Mouse (Mus musculus) ovary, postnatal 36 days (tissue): ENCODE measurements at regions not wholly inside any gene's neighbourhood (a gene's known extent, or its start where the extent isn't known, plus 50 kb on each side); places are given as distances from the start of the nearest gene placed in this dataset.
"Not testable (repeated sequence)": the region's sequence is repeated elsewhere in the genome, so short reads cannot be mapped to it uniquely, and the experiment has no call there.

ENCODE experiments used
- DNase-seq: peaks from one replicate; pipeline ENCODE4 v3.0.0; 2022; ENCODE audit warnings: low spot score, mixed read lengths

- no peak for DNase-seq
Measured at GRCm38 (mm10) chr15:93189266-93189855, 85.6 kb downstream of the Gxylt1 start.

DNA sequence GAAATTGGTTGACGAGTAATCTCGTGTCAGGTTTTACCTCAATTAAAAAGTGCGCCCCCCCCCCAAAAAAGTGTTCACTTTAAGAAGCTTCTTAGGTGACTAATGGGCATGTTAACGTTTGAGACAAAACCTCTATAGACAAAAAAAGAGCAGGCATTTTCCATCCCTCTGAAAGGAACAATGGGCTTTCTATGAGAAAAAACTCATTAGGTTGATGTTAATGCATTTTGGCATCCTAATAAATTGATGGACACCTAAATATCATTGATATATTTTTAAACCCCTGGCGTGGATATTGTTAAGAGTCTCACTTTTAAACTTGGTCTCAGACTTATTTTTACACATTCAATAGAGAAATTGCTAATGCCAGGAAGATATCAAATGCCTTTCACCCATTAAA is 98.8 kb downstream of the Gxylt1 start:
- DNase-seq, result no peak

DNA sequence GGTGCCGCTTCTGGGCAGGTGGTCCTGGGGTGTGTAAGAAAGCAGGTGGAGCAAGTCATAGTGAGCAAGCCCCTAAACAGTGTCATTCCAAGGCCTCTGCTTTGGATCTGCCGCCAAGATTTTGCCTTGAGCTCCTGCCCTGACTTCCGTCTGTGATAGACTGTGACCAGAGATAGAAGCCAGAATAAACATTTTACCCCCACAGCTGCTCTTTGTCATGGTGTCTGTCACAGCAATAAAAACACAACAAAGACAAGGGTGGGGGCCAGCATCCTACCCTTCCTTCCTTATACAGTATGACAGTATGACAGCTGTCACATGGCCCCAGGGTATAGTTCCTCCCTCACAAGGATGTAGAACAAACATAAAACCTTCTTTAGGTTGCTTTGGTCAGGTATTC is 106.2 kb downstream of the Gxylt1 start:
- DNase-seq, result no peak

GRCm38 (mm10) chr15:93167451-93167850 is 107.5 kb downstream of the Gxylt1 start:
- DNase-seq, result no peak

DNA sequence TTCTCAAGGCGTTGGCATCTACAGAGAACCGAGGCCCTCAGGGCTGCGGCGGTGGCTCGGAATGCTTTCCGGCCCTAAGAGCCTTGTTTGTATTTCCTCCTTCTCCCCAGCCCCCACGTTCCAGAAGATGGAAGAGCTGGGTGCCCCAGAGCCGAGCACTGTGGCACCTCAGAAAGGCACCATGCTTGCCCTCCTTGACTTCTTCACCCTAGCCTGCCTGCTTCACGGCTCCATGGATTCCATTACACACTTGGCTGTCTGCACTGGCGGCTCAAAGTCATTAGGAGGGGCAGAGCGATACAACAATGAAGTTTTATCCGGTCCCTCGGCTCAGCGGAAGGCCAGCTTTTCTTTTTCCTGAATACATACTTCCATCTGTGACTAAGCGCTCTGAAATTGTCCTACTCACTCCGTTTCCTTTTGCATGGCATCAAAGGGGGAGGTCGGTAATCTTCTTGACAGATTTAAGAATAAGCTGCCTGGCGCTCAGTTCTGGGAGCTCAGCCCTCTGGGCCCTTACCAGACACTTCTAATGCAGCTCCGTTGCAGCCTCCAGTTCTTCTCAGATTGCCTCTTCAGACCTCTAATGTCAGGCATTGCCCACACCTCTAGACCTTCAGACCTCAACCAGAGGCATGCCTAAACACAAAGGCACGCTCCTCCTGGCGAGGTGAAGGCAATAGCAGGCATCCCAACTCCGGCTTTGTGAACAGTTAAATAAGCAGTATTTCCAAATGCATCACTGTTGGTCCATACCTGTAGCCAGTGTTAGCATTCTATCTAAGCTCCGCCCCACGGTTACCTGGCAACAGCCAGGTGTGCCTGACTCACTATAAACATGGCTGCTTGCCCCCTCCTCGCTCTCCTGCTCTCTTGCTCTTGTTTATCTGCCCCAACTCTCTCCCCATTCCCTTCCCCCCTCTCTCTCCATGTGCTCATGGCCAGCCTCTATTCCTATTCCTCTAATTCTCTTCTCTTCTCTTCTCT is 112.8 kb downstream of the Gxylt1 start:
- no peak for DNase-seq

DNA sequence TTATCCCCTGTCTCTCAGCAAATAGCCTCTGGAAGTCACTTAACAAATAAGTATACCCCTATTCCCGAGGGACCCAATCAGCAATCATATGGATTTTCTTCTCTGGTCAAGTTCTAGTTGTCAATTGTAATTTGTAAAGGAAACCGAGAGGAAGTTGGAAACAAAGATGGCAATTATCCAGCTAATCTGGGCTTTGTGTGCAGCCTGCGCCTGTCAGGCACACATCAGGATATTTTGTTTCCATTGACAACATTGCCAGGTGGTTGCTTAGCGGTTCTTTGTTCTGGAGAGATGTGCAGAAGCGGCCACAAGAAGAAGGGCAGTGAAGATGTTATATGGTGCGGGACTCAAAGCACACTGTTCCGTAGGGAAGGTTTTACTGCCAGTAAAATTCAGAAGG is 113.7 kb downstream of the Gxylt1 start:
- DNase-seq, result no peak

GRCm38 (mm10) chr15:93155756-93156155 is 119.2 kb downstream of the Gxylt1 start:
- DNase-seq, result peak; percentile 11

- no peak for DNase-seq
Measured at GRCm38 (mm10) chr15:93154022-93154421, 121.0 kb downstream of the Gxylt1 start.

DNA sequence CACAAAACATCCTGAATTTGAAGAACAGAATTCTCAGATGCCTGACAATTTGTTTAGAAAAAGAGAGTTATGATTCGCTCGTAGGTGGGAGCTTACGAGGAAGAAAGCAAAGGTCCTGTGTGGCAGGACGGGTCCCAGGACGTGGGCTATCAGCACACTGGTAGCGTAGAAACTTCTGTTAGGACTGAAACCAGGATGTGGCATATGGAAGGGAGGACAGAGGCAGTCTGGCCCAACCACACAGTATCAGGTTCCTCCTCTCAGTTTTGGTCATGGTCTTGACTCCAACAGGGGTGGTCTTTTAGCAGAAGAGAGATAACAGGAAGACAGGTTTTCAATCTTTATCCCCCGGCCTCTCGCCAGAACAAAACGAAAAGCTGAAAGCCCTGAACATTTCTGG is 130.1 kb downstream of the Gxylt1 start:
- DNase-seq, result no peak

DNA sequence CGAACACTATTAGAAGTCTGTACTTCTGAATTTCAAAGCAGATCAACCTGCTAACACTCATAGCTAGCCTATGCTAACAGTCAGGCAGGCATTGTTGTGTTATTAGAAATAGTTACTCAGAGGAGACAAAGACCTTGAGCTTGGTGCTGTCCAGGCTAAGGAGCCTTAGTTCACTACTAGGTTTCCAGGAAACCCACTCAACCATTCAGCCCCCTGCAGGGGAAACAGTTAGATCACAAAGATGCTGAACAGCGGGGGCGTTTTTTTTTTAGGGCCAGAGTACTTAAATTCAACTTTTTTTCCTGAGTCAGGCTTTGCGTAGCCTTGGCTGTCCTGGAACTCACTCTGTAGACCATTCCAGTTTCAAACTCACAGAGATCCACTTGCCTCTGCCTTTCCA is 130.7 kb downstream of the Gxylt1 start:
- DNase-seq, result no peak

DNA sequence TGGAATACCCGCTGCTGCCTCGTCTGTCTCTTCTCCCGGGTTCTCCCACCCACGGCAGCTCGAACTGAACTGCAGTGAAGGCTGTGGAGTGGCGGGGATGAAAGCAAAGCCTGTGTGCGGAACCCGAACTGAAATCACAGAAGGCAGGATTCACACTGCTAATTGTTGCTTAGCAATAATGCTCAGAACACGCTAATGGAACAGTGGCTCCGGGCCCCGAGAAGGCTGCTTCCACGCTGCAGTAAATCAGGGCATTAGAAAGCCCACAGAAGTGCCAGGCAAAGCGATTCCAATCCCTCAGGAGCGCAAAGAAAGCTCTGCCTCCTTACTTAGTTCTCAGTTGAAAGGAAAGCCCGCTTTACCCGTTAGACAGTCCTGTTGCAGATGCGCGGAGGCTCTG is 141.6 kb downstream of the Gxylt1 start:
- DNase-seq, result no peak

- no peak for DNase-seq
Measured at GRCm38 (mm10) chr15:93131056-93131455, 143.9 kb downstream of the Gxylt1 start.

- no peak for DNase-seq
Measured at GRCm38 (mm10) chr15:93125261-93125660, 149.7 kb downstream of the Gxylt1 start.

GRCm38 (mm10) chr15:93121156-93121555 is 153.8 kb downstream of the Gxylt1 start:
- DNase-seq, result no peak

DNA sequence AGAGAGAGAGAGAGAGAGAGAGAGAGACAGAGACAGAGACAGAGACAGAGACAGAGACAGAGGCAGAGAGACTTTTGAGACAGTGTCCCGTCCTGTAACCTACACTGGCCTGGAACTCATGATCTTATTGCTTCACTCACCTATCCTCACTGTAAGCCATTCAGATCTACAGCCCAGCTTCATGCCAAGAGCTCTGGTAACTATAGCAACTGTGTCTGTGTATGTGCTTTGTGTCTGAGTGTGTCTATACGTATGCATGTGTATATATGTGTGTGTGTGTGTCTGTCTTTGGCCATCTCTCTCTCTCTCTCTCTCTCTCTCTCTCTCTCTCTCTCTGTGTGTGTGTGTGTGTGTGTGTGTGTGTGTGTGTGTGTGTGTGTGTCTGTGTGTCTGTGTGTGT is 157.2 kb downstream of the Gxylt1 start:
- DNase-seq, result not testable (repeated sequence)

GRCm38 (mm10) chr15:93115674-93116102 is 159.3 kb downstream of the Gxylt1 start:
- peak; percentile 5 for DNase-seq

DNA sequence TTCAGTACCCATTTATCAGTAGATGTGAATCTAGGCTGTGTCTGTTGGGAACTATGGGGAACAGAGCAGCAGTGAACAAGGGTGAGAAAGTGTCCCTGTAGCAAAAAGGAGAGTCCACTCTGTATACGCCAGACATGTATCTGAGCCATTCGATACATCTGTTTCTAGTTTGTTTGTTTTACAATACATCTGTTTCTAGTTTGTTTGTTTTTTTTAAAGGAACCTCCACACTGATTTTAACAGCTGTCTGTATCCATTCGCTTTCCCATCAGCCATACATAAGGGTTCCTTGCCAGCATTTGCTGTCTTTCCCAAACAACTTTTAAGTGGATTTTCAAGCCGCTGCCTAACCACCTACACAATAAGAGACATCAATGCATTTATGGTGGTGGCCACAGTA is 170.0 kb downstream of the Gxylt1 start:
- no peak for DNase-seq

DNA sequence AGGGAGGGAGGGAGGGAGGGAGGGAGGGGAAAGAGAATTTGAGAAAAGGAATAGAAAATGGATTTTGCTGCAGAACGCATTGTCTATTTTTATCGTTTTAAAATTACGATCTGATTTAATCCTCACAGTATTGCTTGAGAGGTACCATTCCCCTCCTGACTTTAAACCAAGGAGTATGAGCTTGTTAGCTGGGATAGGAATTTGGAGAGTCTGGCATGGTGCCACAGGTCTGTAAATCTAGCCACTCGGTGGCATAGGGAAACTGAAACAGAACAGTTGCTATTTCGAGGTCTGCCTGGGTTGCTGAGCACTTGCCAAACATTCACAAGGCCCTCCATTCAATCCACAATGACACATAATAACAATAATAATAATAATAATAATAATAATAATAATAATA is 171.6 kb downstream of the Gxylt1 start:
- DNase-seq, result no peak

DNA sequence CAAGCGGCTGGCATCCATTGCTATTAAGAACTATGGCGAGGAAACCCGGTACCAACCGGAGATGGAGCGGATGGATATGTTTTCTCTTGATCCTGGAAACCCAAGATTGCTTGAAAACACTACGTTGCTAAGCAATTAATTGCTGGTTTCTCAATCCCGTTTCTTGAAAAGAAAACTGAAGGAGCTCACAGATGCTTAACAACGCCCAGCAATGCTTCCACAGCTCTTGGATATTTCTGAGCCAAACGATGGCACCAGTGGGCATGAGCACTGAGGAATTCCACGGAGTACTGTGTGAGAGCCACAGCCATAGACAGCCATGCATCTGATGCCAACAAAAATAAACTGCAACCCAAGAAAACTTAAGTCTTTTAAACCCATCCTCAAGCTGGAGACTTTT is 173.1 kb downstream of the Gxylt1 start:
- no peak for DNase-seq

DNA sequence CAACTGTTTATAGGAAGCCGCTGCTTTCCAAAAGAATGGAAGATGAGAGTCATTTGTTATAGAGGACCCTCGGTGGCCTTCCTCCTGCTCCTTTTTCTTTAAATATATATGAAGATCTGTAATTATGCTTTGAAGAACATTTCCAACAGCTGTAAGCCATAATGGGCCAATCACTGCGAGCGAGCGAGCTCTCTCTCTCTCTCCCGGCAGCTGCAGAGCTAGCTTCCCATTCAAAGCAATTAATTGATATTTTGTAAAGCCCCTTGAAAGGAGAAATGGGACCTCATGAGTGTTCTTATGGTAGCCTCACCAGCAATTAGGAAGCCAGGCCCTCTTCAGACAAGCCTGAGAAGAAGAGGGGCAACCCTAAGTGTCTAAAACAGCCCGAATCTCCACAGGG is 174.1 kb downstream of the Gxylt1 start:
- DNase-seq, result no peak

DNA sequence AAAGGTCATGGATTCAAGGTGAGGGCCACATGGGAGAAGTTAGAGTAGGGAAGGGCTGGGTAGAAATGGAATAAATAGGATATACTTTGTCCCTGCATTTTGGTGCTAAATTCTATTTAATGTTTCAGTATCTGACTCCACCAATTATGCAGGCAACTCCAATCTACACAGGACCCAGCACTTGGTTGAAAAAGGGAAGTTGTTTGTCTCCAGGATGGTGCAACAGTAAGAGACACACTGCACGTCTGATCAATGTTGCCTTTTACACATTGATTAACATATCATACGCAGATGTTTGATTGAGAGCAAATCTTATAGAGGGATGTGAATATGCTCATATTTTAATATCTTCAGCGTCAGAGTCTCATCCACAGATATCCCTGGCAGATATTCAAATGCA is 175.1 kb downstream of the Gxylt1 start:
- DNase-seq, result no peak

DNA sequence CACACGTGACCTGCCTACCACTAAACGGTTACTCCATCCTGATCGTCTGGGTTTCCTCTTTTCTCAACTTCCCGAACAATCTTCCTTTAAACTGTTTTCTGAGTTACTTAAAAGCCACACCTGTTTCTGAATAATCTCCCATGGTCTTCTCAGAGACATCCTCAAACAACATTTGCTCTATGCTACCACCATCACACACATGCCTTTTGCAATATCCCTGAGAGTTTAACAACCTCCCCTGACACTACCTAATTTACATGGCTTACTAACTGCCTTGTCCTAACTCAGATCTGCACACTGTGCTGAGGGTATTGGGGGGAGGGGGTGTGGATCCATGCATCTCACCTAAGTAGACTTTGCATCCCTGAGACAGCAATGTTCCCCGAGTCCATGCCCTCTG is 178.6 kb downstream of the Gxylt1 start:
- DNase-seq, result no peak

GRCm38 (mm10) chr15:93095224-93095623 is 179.8 kb downstream of the Gxylt1 start:
- DNase-seq, result no peak
